Mouse (Mus musculus): ENCODE data around the gene Pip4k2c. TPM values are rescaled to one million over a fixed set of nuclear protein-coding genes. Genes with fewer than 3 reads are reported as not detected.

The Pip4k2c gene
- total RNA-seq (2023) = 40.5 TPM

DNA sequence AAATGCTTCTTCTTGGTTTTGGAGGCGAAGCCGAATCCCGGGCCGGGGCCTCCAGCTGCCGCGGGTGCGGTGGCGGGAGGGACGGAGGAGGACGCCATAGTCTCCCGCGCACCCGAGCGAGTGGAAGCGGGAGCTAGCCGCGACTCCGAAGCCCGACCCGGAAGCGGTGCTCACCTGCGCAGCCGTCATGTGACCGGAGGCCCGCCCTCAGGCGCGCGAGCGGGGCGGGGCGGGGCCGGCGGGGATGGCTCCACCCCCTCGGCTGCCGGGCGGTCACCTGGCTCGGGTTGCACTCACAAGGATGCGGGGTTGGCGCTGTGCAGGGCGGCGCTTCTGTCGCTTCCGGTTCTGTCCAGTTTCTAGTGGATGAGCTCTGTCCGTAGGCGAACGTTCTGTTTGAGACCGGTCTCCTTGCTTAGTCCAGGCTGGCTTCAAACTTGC is at the start of gene Pip4k2c:
TSS of gene Pip4k2c (minus strand) at position 172 of the 441 bp plus-strand sequence.

GRCm38 (mm10) chr10:127195328-127196129 is 15.9 kb downstream of the Pip4k2c start, which contains the start of gene Dtx3:
Gene Dtx3, minus strand, starts transcription at chr10:127195728.

DNA sequence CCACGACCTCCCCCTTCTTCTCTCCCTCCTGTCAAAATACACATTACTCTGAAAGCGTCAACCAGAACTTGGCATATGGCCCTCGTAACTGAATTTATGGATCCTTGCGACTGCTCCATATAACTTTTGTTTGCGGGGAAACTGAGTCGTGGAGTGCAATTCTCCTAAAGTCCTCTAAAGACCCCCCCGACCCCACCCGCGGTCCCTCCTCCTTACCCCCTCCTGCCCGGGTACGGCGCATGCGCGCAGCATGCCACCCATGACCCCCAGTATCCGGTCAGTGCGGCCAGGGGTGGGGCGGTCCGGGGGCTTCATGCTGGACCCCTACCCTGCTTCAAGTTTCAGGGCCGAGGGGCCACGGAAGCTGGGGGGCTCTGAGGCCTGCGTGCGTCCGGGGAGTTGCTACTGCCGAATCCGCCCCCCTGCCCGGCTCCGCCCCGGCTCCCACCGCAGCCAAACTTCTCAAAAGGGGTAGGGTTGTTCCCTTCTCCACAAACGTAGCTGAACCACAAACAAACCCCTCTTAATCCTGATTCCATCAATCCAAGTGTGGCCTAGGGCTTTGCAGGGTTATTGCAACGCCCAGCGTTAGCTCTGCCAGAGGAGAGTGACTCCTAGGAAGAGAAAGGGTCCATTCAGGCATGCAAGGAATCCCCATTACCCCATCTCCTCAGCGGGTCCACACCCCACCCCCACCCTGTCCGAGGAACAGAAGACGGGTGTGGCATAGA is 21.6 kb downstream of the Pip4k2c start, which contains the start of gene Arhgef25:
TSS of gene Arhgef25 (minus strand) at position 433 of the 731 bp plus-strand sequence.

DNA sequence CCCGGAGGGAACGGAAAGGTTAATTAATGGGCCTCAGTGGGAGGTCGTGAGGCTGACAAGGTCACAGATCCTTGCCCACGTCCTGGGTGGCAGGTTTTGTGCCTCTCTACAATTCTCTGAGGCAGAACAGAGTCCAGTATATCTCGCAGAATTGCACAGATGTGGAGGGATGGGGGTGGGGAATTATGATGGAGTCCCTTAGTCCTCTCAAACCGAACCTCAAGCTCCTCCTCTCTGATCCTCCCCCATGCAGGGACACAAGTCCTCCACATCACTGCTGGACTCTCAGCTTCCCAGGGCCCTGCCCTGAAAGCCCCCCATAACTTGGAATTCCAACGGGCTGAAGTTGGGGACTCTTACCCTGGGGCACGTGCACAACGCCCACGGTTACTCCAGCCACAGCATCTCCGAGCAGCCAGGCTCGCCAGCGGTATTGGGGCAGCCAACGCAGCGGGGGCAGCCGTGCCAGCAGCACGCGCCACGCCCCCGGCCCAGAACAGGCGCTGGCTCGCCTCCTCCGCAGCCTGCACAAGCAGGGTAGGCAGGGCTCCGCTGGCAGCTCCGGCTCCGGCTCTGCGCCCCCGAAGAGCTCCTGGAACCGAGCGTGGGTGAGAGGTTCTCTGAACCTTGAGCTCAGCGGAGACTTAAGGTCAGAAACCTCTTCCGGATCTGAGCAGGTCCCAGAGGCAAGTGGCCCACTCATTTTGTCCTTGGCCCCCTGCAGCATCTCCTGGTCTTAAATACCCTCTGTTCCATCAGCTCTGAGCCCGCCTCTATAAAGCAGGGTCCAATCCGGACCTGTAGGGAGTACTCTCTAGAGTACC is 31.3 kb downstream of the Pip4k2c start, which contains the start of gene Slc26a10:
TSS of gene Slc26a10 (minus strand) at position 775 of the 824 bp plus-strand sequence.

DNA sequence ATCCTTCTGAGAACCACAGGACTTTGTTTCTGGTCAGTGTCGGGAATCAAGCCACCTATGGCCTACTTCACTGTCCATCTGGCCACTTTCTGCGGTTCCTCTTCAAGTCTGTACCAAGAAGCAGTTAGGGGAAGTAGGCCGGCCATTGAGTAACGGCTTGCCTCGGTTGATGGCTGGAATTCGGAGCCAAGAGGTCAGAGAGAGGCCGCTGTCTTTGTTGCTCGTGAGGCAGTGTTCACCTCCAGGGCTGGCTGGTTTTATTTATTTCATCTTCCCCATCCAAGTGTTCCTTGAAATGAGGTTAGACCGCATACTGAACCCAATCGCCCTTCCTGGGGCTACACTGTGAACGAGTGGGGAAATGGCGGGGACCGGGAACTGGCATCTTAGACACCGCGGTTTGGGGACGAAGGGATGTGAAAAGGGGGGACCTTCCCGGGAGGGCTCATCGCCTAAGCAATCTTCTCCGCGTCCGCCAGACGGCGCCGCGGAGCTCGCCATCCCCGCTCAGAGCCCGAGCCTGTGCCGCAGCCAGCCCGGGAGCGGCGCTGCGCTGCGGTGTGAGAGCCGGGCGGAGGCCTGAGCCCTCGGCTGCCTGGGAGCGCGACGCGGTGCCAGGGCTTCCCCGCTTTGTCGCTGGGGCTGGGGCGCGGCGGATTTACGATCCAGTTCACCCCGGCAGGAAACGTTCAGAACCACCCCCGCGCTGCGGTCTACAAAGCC is 46.6 kb downstream of the Pip4k2c start, which contains the start of gene B4galnt1:
TSS of gene B4galnt1 (plus strand) at position 595 of the 723 bp plus-strand sequence.

Other genes with a start within 250 kb of the Pip4k2c start
- 101 TPM for gene Ctdsp2, start 232.9 kb downstream of the Pip4k2c start, total RNA-seq (2023)
- 1.7 TPM for gene Avil, start 210.9 kb downstream of the Pip4k2c start, total RNA-seq (2023)
- 23.1 TPM for gene Tsfm, start 180.7 kb downstream of the Pip4k2c start, total RNA-seq (2023)
- 20.2 TPM for gene Mettl1, start 170.2 kb downstream of the Pip4k2c start, total RNA-seq (2023)
- not detected for gene Eef1akmt3, start 170.1 kb downstream of the Pip4k2c start, total RNA-seq (2023)
- gene Cyp27b1, start 163.3 kb downstream of the Pip4k2c start, total RNA-seq (2023) = not detected
- 3.9 TPM for gene March9, start 151.4 kb downstream of the Pip4k2c start, total RNA-seq (2023)
- 107 TPM for gene Cdk4, start 148.1 kb downstream of the Pip4k2c start, total RNA-seq (2023)
- gene Tspan31, start 141.3 kb downstream of the Pip4k2c start, total RNA-seq (2023) = 7.9 TPM
- 146 TPM for gene Agap2, start 136.3 kb downstream of the Pip4k2c start, total RNA-seq (2023)
- 87.9 TPM for gene Os9, start 90.5 kb downstream of the Pip4k2c start, total RNA-seq (2023)
- 652 TPM for gene B4galnt1, start 46.4 kb downstream of the Pip4k2c start, total RNA-seq (2023)
- gene Slc26a10, start 30.9 kb downstream of the Pip4k2c start, total RNA-seq (2023) = 1.8 TPM
- gene Arhgef25, start 21.5 kb downstream of the Pip4k2c start, total RNA-seq (2023) = 2.2 TPM
- 65.3 TPM for gene Dtx3, start 15.9 kb downstream of the Pip4k2c start, total RNA-seq (2023)
- 0.44 TPM for gene Kif5a, start 51.8 kb upstream of the Pip4k2c start, total RNA-seq (2023)
- gene Dctn2, start 54.8 kb upstream of the Pip4k2c start, total RNA-seq (2023) = 104 TPM
- gene Mbd6, start 77.4 kb upstream of the Pip4k2c start, total RNA-seq (2023) = 106 TPM
- 51.3 TPM for gene Mars, start 100.2 kb upstream of the Pip4k2c start, total RNA-seq (2023)
- gene Arhgap9, start 110.4 kb upstream of the Pip4k2c start, total RNA-seq (2023) = 300 TPM
- gene Gli1, start 130.4 kb upstream of the Pip4k2c start, total RNA-seq (2023) = not detected
- not detected for gene Inhbe, start 142.8 kb upstream of the Pip4k2c start, total RNA-seq (2023)
- gene Inhbc, start 158.8 kb upstream of the Pip4k2c start, total RNA-seq (2023) = not detected
- gene R3hdm2, start 168.7 kb upstream of the Pip4k2c start, total RNA-seq (2023) = 103 TPM

Data from CD4-positive naive resting alpha-beta T cell, adult 57 days (primary cell).